Mouse (Mus musculus) frontal cortex, adult (tissue): ENCODE measurements at regions not wholly inside any gene's neighbourhood (a gene's known extent, or its start where the extent isn't known, plus 50 kb on each side); places are given as distances from the start of the nearest gene placed in this dataset.

Experiments used
- ATAC-seq: cut with Nextera tagmentation; 2 replicates; pipeline ENCODE4 v1.9.2; 2017; ENCODE audit warnings: mild to moderate bottlenecking, moderate library complexity, mixed read lengths; ENCODE audit not compliant: low TSS enrichment

GRCm38 (mm10) chr12:54577235-54577634 lies 79.1 kb downstream of the Sptssa start:
- no peak for ATAC-seq

- no peak for ATAC-seq
Measured at GRCm38 (mm10) chr12:54576821-54577220, 79.6 kb downstream of the Sptssa start.

- ATAC-seq: peak; percentile 72
Measured at GRCm38 (mm10) chr12:54572866-54573265, 83.5 kb downstream of the Sptssa start.

- no peak for ATAC-seq
Measured at GRCm38 (mm10) chr12:54568078-54568931, 88.1 kb downstream of the Sptssa start.

GRCm38 (mm10) chr12:54567426-54567790 lies 89.0 kb downstream of the Sptssa start:
- ATAC-seq: no peak

GRCm38 (mm10) chr12:54566532-54567425 lies 89.6 kb downstream of the Sptssa start:
- no peak for ATAC-seq

GRCm38 (mm10) chr12:54561981-54562380 lies 94.4 kb downstream of the Sptssa start:
- ATAC-seq: no peak

- ATAC-seq: peak; percentile 93
Measured at GRCm38 (mm10) chr12:54558106-54558505, 98.3 kb downstream of the Sptssa start.

GRCm38 (mm10) chr12:54549659-54550058 lies 106.7 kb downstream of the Sptssa start:
- ATAC-seq: no peak

GRCm38 (mm10) chr12:54545821-54546608 lies 110.4 kb downstream of the Sptssa start:
- ATAC-seq: peak; percentile 95

- no peak for ATAC-seq
Measured at GRCm38 (mm10) chr12:54538320-54538705, 118.1 kb downstream of the Sptssa start.

GRCm38 (mm10) chr12:54537690-54538319 lies 118.6 kb downstream of the Sptssa start:
- ATAC-seq: no peak

GRCm38 (mm10) chr12:54537022-54537421 lies 119.4 kb downstream of the Sptssa start:
- no peak for ATAC-seq

- ATAC-seq: no peak
Measured at GRCm38 (mm10) chr12:54535556-54536516, 120.5 kb downstream of the Sptssa start.

- no peak for ATAC-seq
Measured at GRCm38 (mm10) chr12:54534910-54535309, 121.5 kb downstream of the Sptssa start.

GRCm38 (mm10) chr12:54533134-54533533 lies 123.2 kb downstream of the Sptssa start:
- no peak for ATAC-seq

- no peak for ATAC-seq
Measured at GRCm38 (mm10) chr12:54532062-54532461, 124.3 kb downstream of the Sptssa start.

GRCm38 (mm10) chr12:54528046-54528445 lies 128.3 kb downstream of the Sptssa start:
- ATAC-seq: no peak

GRCm38 (mm10) chr12:54527577-54527976 lies 128.8 kb downstream of the Sptssa start:
- no peak for ATAC-seq

- no peak for ATAC-seq
Measured at GRCm38 (mm10) chr12:54520406-54520805, 136.0 kb downstream of the Sptssa start.
